Mouse (Mus musculus): Measurements from ENCODE around the gene Plekha6. TPM values are rescaled to one million over a fixed set of nuclear protein-coding genes. Genes with fewer than 3 reads are reported as not detected.
A peak's percentile ranks its signal among the peaks of the same experiment; 100 is the strongest.

Plekha6 gene
- polyA plus RNA-seq, 2 experiments = 4.2 to 6.6 TPM

DNA sequence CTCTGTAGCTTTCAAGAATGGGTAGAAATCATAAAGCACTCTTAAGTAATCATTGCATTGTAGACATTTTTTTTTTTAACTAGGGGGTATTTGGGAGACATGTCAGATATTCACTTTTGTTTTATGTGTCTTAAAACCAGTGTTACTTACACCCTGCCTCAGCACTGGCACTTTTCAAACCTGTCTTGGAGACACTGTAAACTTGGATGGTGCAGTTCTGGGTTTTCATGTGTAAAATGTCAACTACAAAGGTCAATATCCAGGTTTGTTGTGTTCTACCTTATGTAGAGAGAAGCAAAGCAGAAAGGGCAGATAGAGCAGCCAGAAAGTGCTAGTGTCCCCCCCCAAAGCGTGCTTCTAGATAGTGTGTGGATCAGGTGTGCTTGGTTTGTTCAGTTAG, 25.6 kb upstream of the Plekha6 start:
- Histone ChIP-seq H3K9ac (ENCODE audit: low read depth, low read length, severe bottlenecking) (no peak overlapping the region), H3K4me3 (replicated peaks; ENCODE audit: low read length) (no peak overlapping the region), H3K27me3 (ENCODE audit: control insufficient read depth, insufficient read depth, low read length) (no peaks in the 10 kb centered on the region), H3K4me1 (ENCODE audit: control insufficient read depth, insufficient read depth, low read length) (peaks cover 23% of the 10 kb centered on the region), H3K27ac (replicated peaks; ENCODE audit: low read depth, low read length) (no peak overlapping the region), H3K4me2 (replicated peaks; ENCODE audit: low read depth, low read length, severe bottlenecking) (no peak overlapping the region), H3K36me3 (ENCODE audit: control insufficient read depth, insufficient read depth, low read length) (peaks cover 63% of the 10 kb centered on the region), H3K9me3 (ENCODE audit: control insufficient read depth, low read length) (no peaks in the 10 kb centered on the region)
- no peak for ATAC-seq (ENCODE audit: low FRiP score, low read depth)
- 96% methylated on average over 1 of the region's 1 CpGs for WGBS
- no peak for DNase-seq (ENCODE audit: low spot score)
- no peak for TF ChIP-seq POLR2A (IDR thresholded peaks at IDR 0.05; ENCODE audit: borderline replicate concordance, extremely low read depth, insufficient read depth, insufficient read length)

GRCm38 (mm10) chr1:133146014-133147009, 17.7 kb upstream of the Plekha6 start:
- peak; percentile 71 for DNase-seq (ENCODE audit: low spot score)
- 0 out of 2 replicates have a peak, but pooled peaks cover 3% of the 10 kb centered on the region for H3K9me3 ChIP-seq (ENCODE audit: control insufficient read depth, low read length)
- WGBS = 62% methylated on average over 22 of the region's 22 CpGs
- no peak overlapping the region for H3K4me2 ChIP-seq (replicated peaks; ENCODE audit: low read depth, low read length, severe bottlenecking)
- 0 out of 2 replicates have a peak, but pooled peaks cover 4% of the 10 kb centered on the region for H3K36me3 ChIP-seq (ENCODE audit: control insufficient read depth, insufficient read depth, low read length)
- no peak overlapping the region for H3K9ac ChIP-seq (ENCODE audit: low read depth, low read length, severe bottlenecking)
- no peak overlapping the region for H3K27ac ChIP-seq (replicated peaks; ENCODE audit: low read depth, low read length)
- no peak for TF ChIP-seq POLR2A (IDR thresholded peaks at IDR 0.05; ENCODE audit: borderline replicate concordance, extremely low read depth, insufficient read depth, insufficient read length)
- no peaks in the 10 kb centered on the region for H3K27me3 ChIP-seq (ENCODE audit: control insufficient read depth, insufficient read depth, low read length)
- no peak overlapping the region for H3K4me3 ChIP-seq (replicated peaks; ENCODE audit: low read length)
- no peaks in the 10 kb centered on the region for H3K4me1 ChIP-seq (ENCODE audit: control insufficient read depth, insufficient read depth, low read length)
- ATAC-seq (ENCODE audit: low FRiP score, low read depth) = peak; percentile 45; the same call in 1 of the 2 replicates

- Histone ChIP-seq H3K9me3 (ENCODE audit: control insufficient read depth, low read length) (0 out of 2 replicates have a peak, but pooled peaks cover 3% of the 10 kb centered on the region), H3K36me3 (ENCODE audit: control insufficient read depth, insufficient read depth, low read length) (no peaks in the 10 kb centered on the region), H3K9ac (ENCODE audit: low read depth, low read length, severe bottlenecking) (no peak overlapping the region), H3K4me1 (ENCODE audit: control insufficient read depth, insufficient read depth, low read length) (no peaks in the 10 kb centered on the region), H3K4me3 (replicated peaks; ENCODE audit: low read length) (no peak overlapping the region), H3K27me3 (ENCODE audit: control insufficient read depth, insufficient read depth, low read length) (no peaks in the 10 kb centered on the region), H3K27ac (replicated peaks; ENCODE audit: low read depth, low read length) (no peak overlapping the region), H3K4me2 (replicated peaks; ENCODE audit: low read depth, low read length, severe bottlenecking) (no peak overlapping the region)
- ATAC-seq (ENCODE audit: low FRiP score, low read depth) (no peak), DNase-seq (ENCODE audit: low spot score) (no peak)
- WGBS = 60% methylated on average over 5 of the region's 5 CpGs
- no peak for TF ChIP-seq POLR2A (IDR thresholded peaks at IDR 0.05; ENCODE audit: borderline replicate concordance, extremely low read depth, insufficient read depth, insufficient read length)
These were observed 16.7 kb upstream of the Plekha6 start for GRCm38 (mm10) chr1:133147324-133147723.

DNA sequence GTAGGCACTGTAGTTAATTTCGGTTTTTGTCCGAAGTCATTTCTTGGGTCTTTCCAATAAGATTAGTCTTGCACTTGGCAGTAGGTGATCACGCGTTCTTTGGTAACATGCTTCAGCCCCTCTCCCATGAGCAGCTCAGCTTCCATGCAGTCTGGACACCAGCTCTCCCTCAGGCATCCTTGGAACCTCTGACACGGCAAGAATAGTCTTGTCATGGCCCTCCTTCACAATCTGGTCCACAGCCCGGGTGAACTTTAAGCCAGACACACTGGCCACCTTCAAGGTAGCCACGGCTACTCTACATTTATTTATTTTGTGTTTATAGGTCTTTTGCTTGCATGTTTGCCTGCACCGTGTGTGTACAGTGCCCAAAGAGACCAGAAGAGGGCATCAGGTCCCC, 15.9 kb upstream of the Plekha6 start:
- no peak overlapping the region for H3K27ac ChIP-seq (replicated peaks; ENCODE audit: low read depth, low read length)
- H3K9ac ChIP-seq (ENCODE audit: low read depth, low read length, severe bottlenecking) = no peak overlapping the region
- ATAC-seq (ENCODE audit: low FRiP score, low read depth) (no peak), DNase-seq (ENCODE audit: low spot score) (no peak)
- H3K36me3 ChIP-seq (ENCODE audit: control insufficient read depth, insufficient read depth, low read length) = no peaks in the 10 kb centered on the region
- no peak overlapping the region for H3K4me3 ChIP-seq (replicated peaks; ENCODE audit: low read length)
- WGBS = 92% methylated on average over 8 of the region's 8 CpGs
- H3K4me2 ChIP-seq (replicated peaks; ENCODE audit: low read depth, low read length, severe bottlenecking) = no peak overlapping the region
- no peak for TF ChIP-seq POLR2A (IDR thresholded peaks at IDR 0.05; ENCODE audit: borderline replicate concordance, extremely low read depth, insufficient read depth, insufficient read length)
- H3K4me1 ChIP-seq (ENCODE audit: control insufficient read depth, insufficient read depth, low read length) = no peaks in the 10 kb centered on the region
- 0 out of 2 replicates have a peak, but pooled peaks cover 3% of the 10 kb centered on the region for H3K9me3 ChIP-seq (ENCODE audit: control insufficient read depth, low read length)
- H3K27me3 ChIP-seq (ENCODE audit: control insufficient read depth, insufficient read depth, low read length) = no peaks in the 10 kb centered on the region

DNA sequence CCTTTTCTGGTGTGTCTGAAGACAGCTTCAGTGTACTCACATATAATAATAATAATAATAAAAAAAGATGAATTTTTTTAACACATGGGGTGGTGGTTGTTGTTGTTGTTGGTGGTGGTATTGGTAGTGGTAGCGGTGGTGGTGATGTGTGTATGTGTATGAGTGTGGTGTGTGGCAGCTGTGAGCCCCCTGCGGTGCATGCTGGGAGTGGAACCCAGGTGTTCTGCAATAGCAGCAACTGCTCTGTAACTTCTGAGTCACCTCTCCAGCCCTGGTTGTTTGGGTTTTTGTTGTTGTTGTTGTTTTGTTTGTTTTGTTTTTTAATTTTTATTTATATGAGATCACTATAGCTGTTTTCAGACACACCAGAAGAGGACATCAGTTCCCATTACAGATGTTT, 13.5 kb upstream of the Plekha6 start:
- H3K36me3 ChIP-seq (ENCODE audit: control insufficient read depth, insufficient read depth, low read length) = no peaks in the 10 kb centered on the region
- H3K4me2 ChIP-seq (replicated peaks; ENCODE audit: low read depth, low read length, severe bottlenecking) = no peak overlapping the region
- H3K9ac ChIP-seq (ENCODE audit: low read depth, low read length, severe bottlenecking) = no peak overlapping the region
- H3K27me3 ChIP-seq (ENCODE audit: control insufficient read depth, insufficient read depth, low read length) = no peaks in the 10 kb centered on the region
- H3K4me3 ChIP-seq (replicated peaks; ENCODE audit: low read length) = no peak overlapping the region
- ATAC-seq (ENCODE audit: low FRiP score, low read depth) = no peak
- TF ChIP-seq POLR2A (IDR thresholded peaks at IDR 0.05; ENCODE audit: borderline replicate concordance, extremely low read depth, insufficient read depth, insufficient read length) = no peak
- H3K9me3 ChIP-seq (ENCODE audit: control insufficient read depth, low read length) = 0 out of 2 replicates have a peak, but pooled peaks cover 3% of the 10 kb centered on the region
- no peak for DNase-seq (ENCODE audit: low spot score)
- no peaks in the 10 kb centered on the region for H3K4me1 ChIP-seq (ENCODE audit: control insufficient read depth, insufficient read depth, low read length)
- H3K27ac ChIP-seq (replicated peaks; ENCODE audit: low read depth, low read length) = no peak overlapping the region
- 91% methylated on average over 2 of the region's 2 CpGs for WGBS

Data from limb, embryonic 14.5 days (tissue).